Mouse (Mus musculus) embryonic facial prominence, embryonic 10.5 days (tissue): ENCODE data around the gene Megf6. TPM values are rescaled to one million over a fixed set of nuclear protein-coding genes. Genes with fewer than 3 reads are reported as not detected.

Experiments
- DNase-seq: peaks from one replicate; pipeline ENCODE4 v3.0.0-alpha.2; 2017; ENCODE audit warnings: low spot score
- H3K27ac ChIP-seq: fragments of 300-500 bp; sonication (generic); replicated peaks from 2 replicates; pipeline ENCODE4 v1.5.1; 2016; ENCODE audit warnings: mild to moderate bottlenecking
- H3K27me3 ChIP-seq: fragments of 300-500 bp; sonication (generic); replicated peaks from 2 replicates; pipeline ENCODE4 v1.6.1; 2016; ENCODE audit warnings: low read depth, mild to moderate bottlenecking; ENCODE audit not compliant: poor library complexity, severe bottlenecking
- H3K36me3 ChIP-seq: fragments of 300-500 bp; sonication (generic); replicated peaks from 2 replicates; pipeline ENCODE4 v1.6.1; 2016; ENCODE audit warnings: mild to moderate bottlenecking, moderate library complexity
- H3K4me1 ChIP-seq: fragments of 300-500 bp; sonication (generic); 2 replicates; pipeline ENCODE4 v1.6.1; 2016
- H3K4me3 ChIP-seq: fragments of 300-500 bp; sonication (generic); 2 replicates; pipeline ENCODE4 v1.5.1; 2016; ENCODE audit warnings: mild to moderate bottlenecking, moderate library complexity
- H3K9me3 ChIP-seq: fragments of 300-500 bp; sonication (generic); 2 replicates; pipeline ENCODE4 v1.6.1; 2016; ENCODE audit warnings: mild to moderate bottlenecking
- WGBS: fragments of 180-500 bp; shearing (Covaris S2); methylation state at CpG from one replicate; pipeline ENCODE4 v1.1.7; 2016; 5-methylcytosine and 5-hydroxymethylcytosine counted together
- polyA plus RNA-seq: library from polyadenylated mRNA; unstranded; fragments of >200 nt; fragmentation: Nextera tagmentation; extraction: Ambion mirVana; gene quantifications from 2 replicates; pipeline ENCODE4 v1.2.1, GENCODE M21; 2016

The Megf6 gene
- polyA plus RNA-seq, 1 experiment from 2014 or later = 38.7 TPM

GRCm38 (mm10) chr4:154247207-154248091 is 76.9 kb downstream of the Megf6 start:
- Histone ChIP-seq H3K9me3 (no peaks in the 10 kb centered on the region), H3K27me3 (no peaks in the 10 kb centered on the region), H3K27ac (peak overlapping the region; percentile 78), H3K4me1 (peaks cover 48% of the 10 kb centered on the region), H3K36me3 (peaks cover 28% of the 10 kb centered on the region), H3K4me3 (peak overlapping the region; percentile 52)
- WGBS = 25% methylated on average over 22 of the region's 22 CpGs
- DNase-seq = peak; percentile 58

DNA sequence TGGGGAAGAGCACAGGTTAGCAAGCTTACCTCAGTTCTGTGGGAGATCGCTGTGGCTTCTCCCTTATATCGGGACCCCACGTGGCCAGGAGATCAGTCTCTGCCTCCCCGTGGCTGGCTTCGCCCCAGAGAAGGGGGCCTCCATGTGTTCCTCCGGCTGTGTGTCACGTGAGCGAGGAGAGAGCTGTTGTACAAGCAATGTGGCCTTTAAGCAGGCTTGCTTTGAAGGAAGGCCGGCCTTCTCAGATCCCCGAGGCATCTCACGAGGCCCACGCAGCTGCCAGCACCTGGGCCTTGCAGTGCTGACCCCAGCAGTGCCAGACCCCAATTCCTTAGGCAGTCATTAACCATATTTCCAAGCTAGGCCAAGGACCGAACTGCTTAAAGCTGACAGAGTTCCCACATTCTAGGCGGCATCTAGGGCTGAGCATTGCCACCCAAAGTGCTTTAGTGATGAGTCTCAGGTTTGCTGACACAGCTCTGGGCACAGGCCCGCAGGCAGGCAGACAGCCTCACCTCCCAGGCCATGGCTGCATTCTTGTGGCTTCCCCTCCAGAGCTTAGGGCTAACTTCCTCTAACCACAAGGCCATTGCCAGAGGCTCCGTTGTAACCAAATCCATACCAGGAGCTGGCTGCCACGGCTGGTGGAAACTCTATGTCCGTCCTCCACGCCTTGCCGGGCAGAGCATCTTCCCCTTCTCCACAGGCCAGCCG is 77.7 kb downstream of the Megf6 start:
- H3K27ac ChIP-seq = peak overlapping the region; percentile 78
- peaks cover 48% of the 10 kb centered on the region for H3K4me1 ChIP-seq
- H3K27me3 ChIP-seq = no peaks in the 10 kb centered on the region
- no peak for DNase-seq
- peak overlapping the region; percentile 8; the same call in 1 of the 2 replicates for H3K4me3 ChIP-seq
- WGBS = 69% methylated on average over 21 of the region's 21 CpGs
- H3K9me3 ChIP-seq = no peaks in the 10 kb centered on the region
- H3K36me3 ChIP-seq = peaks cover 27% of the 10 kb centered on the region

GRCm38 (mm10) chr4:154249316-154249715 is 78.8 kb downstream of the Megf6 start:
- no peak for DNase-seq
- Histone ChIP-seq H3K36me3 (peaks cover 32% of the 10 kb centered on the region), H3K4me3 (no peak overlapping the region), H3K9me3 (no peaks in the 10 kb centered on the region), H3K27me3 (no peaks in the 10 kb centered on the region), H3K4me1 (peaks cover 54% of the 10 kb centered on the region), H3K27ac (peak overlapping the region; percentile 78)
- WGBS = 58% methylated on average over 8 of the region's 8 CpGs

DNA sequence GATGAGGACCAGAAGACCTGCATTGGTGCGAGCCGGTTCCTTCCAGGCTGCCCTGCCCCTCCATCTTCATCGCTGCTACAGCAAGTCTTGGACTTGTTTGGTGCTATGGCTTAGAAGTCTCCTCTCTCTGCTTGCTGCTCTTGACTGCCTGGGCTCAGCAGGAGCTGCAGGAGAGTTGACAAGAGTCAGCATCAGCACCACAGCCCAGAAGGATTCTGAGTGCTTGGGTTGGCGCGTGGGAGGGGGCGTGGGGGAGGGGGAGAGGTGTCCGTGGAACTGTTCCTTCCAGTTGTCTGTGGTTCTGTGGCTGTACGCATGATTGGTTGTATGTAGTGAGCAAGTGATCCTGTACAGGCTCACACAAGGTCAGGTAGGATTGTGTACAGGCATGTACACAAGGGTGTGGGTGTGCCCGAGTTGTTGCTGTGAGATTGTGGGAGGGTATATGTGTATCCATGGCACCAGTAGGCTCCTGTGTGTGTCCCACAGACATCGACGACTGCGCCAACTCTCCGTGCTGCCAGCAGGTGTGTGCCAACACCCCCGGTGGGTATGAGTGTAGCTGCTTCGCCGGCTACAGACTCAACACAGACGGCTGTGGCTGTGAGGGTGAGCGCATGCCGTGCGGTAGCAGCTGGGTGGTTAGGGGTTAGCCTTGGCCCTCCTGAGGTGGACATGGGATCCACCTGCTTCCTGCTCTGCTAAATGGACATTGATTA is 82.2 kb downstream of the Megf6 start:
- Histone ChIP-seq H3K4me1 (peaks cover 30% of the 10 kb centered on the region), H3K27ac (no peak overlapping the region), H3K27me3 (no peaks in the 10 kb centered on the region), H3K4me3 (no peak overlapping the region), H3K36me3 (peaks cover 60% of the 10 kb centered on the region), H3K9me3 (no peaks in the 10 kb centered on the region)
- DNase-seq = no peak
- WGBS = 92% methylated on average over 20 of the region's 20 CpGs

DNA sequence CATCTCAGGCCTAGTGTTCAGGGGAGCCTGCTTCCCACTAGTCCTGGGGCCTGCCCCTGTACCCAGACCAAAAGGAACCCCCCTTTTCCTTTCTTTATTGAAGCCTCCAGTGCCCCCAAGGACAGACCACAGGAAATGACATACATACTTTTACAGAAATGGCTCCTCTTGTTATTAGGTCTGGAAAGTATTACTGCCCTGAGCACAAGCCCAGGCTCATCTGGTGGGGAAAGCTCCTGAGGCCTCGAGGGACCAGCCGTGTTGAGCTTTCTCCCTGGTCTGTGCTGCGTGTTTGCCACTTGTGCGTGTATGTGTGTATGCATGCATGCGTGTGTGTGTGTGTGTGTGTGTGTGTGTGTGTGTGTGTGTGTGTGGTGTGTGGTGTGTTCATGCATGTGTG is 90.2 kb downstream of the Megf6 start:
- WGBS = 81% methylated on average over 5 of the region's 5 CpGs

DNA sequence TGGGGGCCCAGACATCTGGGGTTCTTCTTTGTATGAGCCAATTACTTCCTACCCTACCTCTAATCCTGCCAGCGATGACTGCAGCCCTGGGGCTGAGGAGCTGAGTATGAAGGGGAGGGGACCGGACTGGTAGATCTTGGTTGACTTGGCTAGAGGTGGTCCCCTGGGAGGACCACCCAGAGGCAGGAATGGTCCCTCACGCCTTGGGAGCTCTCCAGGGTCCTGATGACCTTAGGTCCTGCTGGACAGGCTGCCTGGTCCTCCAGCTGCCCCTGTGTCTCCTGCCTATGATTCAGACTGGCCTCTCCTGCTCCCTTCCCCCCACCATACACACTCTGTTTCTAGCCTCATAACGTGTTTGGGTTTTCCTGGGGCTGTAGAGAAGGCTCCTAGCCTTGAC is 91.5 kb downstream of the Megf6 start:
- Histone ChIP-seq H3K27ac (no peak overlapping the region), H3K9me3 (no peaks in the 10 kb centered on the region; the same call in 1 of the 2 replicates), H3K4me3 (no peak overlapping the region), H3K27me3 (no peaks in the 10 kb centered on the region), H3K4me1 (peaks cover 18% of the 10 kb centered on the region), H3K36me3 (peaks cover 85% of the 10 kb centered on the region)
- WGBS = 49% methylated on average over 4 of the region's 4 CpGs
- DNase-seq = peak; percentile 34

More for the DNA sequence above, 90.2 kb downstream of the Megf6 start:
- DNase-seq = no peak
- Histone ChIP-seq H3K27ac (peak overlapping the region; percentile 66), H3K36me3 (peaks cover 82% of the 10 kb centered on the region), H3K4me3 (no peak overlapping the region), H3K9me3 (no peaks in the 10 kb centered on the region; the same call in 1 of the 2 replicates), H3K27me3 (no peaks in the 10 kb centered on the region), H3K4me1 (peaks cover 18% of the 10 kb centered on the region)

DNA sequence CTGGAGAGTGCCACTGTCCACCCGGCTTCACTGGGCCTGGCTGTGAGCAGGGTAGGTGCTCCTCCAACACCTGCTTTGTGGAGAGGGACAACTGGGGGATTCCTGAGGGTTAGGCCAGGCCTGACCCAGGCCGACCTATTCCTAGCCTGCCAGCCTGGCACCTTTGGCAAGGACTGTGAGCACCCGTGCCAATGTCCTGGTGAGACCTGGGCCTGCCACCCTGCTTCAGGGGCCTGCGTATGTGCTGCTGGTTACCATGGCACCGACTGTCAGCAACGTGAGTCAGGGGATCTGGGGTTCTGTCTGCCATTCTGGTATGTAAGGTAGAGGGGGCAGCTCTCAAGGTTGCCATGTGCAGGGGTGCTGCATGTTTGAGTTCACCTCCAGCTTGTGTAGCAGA is 97.0 kb downstream of the Megf6 start:
- Histone ChIP-seq H3K4me3 (no peak overlapping the region), H3K27me3 (no peaks in the 10 kb centered on the region), H3K4me1 (peaks cover 17% of the 10 kb centered on the region), H3K27ac (no peak overlapping the region), H3K9me3 (no peaks in the 10 kb centered on the region; the same call in 1 of the 2 replicates), H3K36me3 (peaks cover 96% of the 10 kb centered on the region)
- no peak for DNase-seq
- 87% methylated on average over 6 of the region's 6 CpGs for WGBS

DNA sequence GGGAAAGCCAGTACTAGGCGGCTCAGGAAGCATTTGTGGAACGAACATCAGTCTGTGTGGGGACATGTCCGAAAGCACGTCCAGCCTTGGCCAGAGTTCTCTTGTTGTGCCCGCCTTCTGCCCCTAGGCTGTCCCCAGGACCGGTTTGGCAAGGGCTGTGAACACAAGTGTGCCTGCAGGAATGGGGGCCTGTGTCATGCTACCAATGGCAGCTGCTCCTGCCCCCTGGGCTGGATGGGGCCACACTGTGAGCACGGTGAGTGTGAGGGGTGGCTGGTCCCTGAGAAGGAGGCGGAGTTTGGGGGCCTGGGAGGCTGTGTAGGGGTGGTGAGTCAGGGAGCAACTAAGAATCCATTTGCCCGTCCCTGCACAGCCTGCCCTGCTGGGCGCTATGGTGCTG is 99.0 kb downstream of the Megf6 start:
- H3K4me3 ChIP-seq = no peak overlapping the region
- peaks cover 88% of the 10 kb centered on the region for H3K36me3 ChIP-seq
- DNase-seq = peak; percentile 65
- H3K4me1 ChIP-seq = peaks cover 17% of the 10 kb centered on the region
- WGBS = 46% methylated on average over 10 of the region's 10 CpGs
- peak overlapping the region; percentile 70 for H3K27ac ChIP-seq
- no peaks in the 10 kb centered on the region for H3K9me3 ChIP-seq
- no peaks in the 10 kb centered on the region for H3K27me3 ChIP-seq

- Histone ChIP-seq H3K4me3 (no peak overlapping the region), H3K9me3 (no peaks in the 10 kb centered on the region), H3K27me3 (no peaks in the 10 kb centered on the region), H3K4me1 (peaks cover 17% of the 10 kb centered on the region), H3K36me3 (peaks cover 81% of the 10 kb centered on the region), H3K27ac (no peak overlapping the region)
- peak; percentile 68 for DNase-seq
- WGBS = 50% methylated on average over 3 of the region's 3 CpGs
Observed at GRCm38 (mm10) chr4:154273000-154273399, 102.5 kb downstream of the Megf6 start.

GRCm38 (mm10) chr4:154279481-154279880 is 109.0 kb downstream of the Megf6 start:
- DNase-seq = no peak
- WGBS = 88% methylated on average over 9 of the region's 9 CpGs
- H3K36me3 ChIP-seq = peaks cover 40% of the 10 kb centered on the region
- H3K9me3 ChIP-seq = no peaks in the 10 kb centered on the region
- H3K27me3 ChIP-seq = no peaks in the 10 kb centered on the region
- H3K4me3 ChIP-seq = no peak overlapping the region
- peaks cover 21% of the 10 kb centered on the region for H3K4me1 ChIP-seq
- H3K27ac ChIP-seq = no peak overlapping the region

DNA sequence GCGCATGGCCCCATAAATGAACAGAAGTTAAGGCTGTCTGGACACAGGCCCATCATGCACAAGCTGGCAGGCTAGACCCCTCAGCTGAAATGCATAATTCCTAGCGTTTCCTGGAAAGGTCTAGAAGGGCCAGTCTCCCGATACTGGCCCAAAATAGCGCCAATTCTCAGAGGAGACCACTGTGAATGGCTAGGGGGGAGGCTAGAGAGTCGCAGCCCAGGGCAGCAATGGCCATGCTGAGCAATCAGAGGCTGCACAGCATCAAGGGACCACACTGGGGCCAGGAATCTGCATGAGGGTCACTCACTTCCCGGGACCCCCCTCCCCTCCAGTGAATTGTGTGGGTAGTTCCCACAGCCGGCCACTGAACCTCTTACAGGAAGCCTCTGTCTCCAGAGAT is 113.1 kb downstream of the Megf6 start:
- no peak for DNase-seq
- H3K27me3 ChIP-seq = no peaks in the 10 kb centered on the region; the same call in 1 of the 2 replicates
- H3K27ac ChIP-seq = 0 out of 2 replicates have a peak overlapping the region, but pooled peaks have one; percentile 30
- peaks cover 12% of the 10 kb centered on the region; the same call in 1 of the 2 replicates for H3K36me3 ChIP-seq
- no peaks in the 10 kb centered on the region for H3K9me3 ChIP-seq
- WGBS = 72% methylated on average over 7 of the region's 7 CpGs
- H3K4me3 ChIP-seq = no peak overlapping the region
- peaks cover 31% of the 10 kb centered on the region for H3K4me1 ChIP-seq

DNA sequence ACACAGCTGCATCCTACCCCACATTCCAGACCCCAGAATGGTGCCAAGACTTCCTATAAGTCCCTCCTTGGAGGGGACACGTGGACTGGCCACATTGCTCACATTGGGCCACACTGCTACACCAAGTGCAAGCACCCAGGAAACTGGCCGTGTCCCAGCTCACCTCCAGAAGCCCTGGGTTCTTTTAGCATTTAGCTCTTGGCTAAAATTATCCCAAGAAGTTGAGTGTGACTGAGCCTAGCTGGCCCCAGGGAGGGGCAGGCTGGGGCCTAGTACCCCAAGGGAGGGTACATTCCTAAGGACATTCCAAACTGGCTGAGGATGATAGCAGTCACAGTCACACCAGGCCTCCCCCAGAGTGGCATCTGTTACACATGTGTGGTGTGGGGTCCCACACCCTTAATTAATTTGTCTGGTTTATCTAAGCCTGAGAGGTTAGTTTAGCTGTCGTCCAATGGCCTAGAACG is 123.2 kb downstream of the Megf6 start:
- H3K27ac ChIP-seq = peak overlapping the region; percentile 26; the same call in 1 of the 2 replicates

More for the DNA sequence above, 123.2 kb downstream of the Megf6 start:
- no peak for DNase-seq
- peaks cover 18% of the 10 kb centered on the region for H3K27me3 ChIP-seq
- 32% methylated on average over 4 of the region's 4 CpGs for WGBS
- H3K36me3 ChIP-seq = no peaks in the 10 kb centered on the region
- H3K9me3 ChIP-seq = no peaks in the 10 kb centered on the region
- H3K4me3 ChIP-seq = no peak overlapping the region
- H3K4me1 ChIP-seq = peaks cover 48% of the 10 kb centered on the region
